21 mouse cellular contexts compared by ENCODE assay signal in the genomic region with DNA sequence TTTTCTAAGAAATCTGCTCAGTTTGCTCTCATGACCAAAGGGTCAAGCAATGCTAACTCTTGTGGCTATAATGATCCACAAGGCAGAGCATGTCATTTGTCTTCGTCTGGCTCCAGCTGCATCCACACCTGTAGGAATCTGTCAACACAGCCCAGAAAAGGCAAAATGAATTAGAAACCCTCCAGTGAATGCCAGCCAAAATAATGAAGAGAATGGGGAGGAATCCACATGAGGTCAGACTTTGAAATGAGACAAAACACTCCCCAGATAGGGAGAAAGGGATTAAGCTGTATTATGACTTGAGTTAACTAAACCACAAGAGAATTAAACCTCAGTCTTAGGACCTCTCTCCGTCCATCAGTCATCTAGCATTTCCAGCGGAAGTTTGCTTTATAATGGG.
DNase-seq lines count a peak whose midpoint lies in the region; ATAC-seq lines count a peak whose summit lies in the region.
"Had no signal": no experiment of that assay in that cellular context is flagged by ENCODE, and none has a peak within 500 bp of the region (broad histone marks: within the 10 kb centered on the region; RNA-seq: fewer than 3 reads in every experiment).

No protein-coding gene starts in this region.

- H3K4me2 ChIP-seq in forebrain, embryonic 15.5 days (replicated peaks), result no peak overlapping the region
- no peak overlapping the region for H3K4me2 ChIP-seq in forebrain, embryonic 12.5 days
- no peak overlapping the region for H3K4me2 ChIP-seq in midbrain, embryonic 14.5 days (ENCODE audit: low read length)
- H3K4me2 ChIP-seq in midbrain, embryonic 13.5 days (replicated peaks), result no peak overlapping the region
- H3K4me2 ChIP-seq: heart, embryonic 11.5 days; heart, embryonic 15.5 days; hindbrain, embryonic 15.5 days had no signal

- H3K27me3 ChIP-seq in forebrain, embryonic 15.5 days, result no peaks in the 10 kb centered on the region
- no peaks in the 10 kb centered on the region for H3K27me3 ChIP-seq in forebrain, embryonic 12.5 days
- no peaks in the 10 kb centered on the region for H3K27me3 ChIP-seq in midbrain, embryonic 14.5 days (ENCODE audit: control insufficient read depth, insufficient read depth, low read length)
- 0 out of 2 replicates have a peak, but pooled peaks cover 3% of the 10 kb centered on the region for H3K27me3 ChIP-seq in midbrain, embryonic 13.5 days
- H3K27me3 ChIP-seq: CH12.LX; heart, embryonic 15.5 days; hindbrain, embryonic 15.5 days had no signal

- peak; percentile 36 for DNase-seq in embryo, embryonic 11 days
- no peak for DNase-seq in embryo, embryonic 9.5 days (ENCODE audit: extremely low spot score)
- peak; percentile 39 for DNase-seq in midbrain, embryonic 14.5 days
- DNase-seq in mesoderm, embryonic 11.5 days (ENCODE audit: low read depth, low spot score), result peak; percentile 41
- DNase-seq in ovary, postnatal 10 days (ENCODE audit: low spot score), result no peak
- DNase-seq: adrenal gland, adult 2 months; adrenal gland, postnatal 25 days; cerebellum, adult 2 months; cerebellum, postnatal 10 days; forebrain, postnatal 0 days; gastrocnemius, postnatal 14 days; heart, adult 2 months; heart, postnatal 14 days had no signal

- 0 out of 2 replicates have a peak, but pooled peaks cover 4% of the 10 kb centered on the region for H3K4me1 ChIP-seq in forebrain, embryonic 15.5 days
- H3K4me1 ChIP-seq in forebrain, embryonic 12.5 days, result peaks cover 8% of the 10 kb centered on the region
- peaks cover 9% of the 10 kb centered on the region; the same call in 1 of the 2 replicates for H3K4me1 ChIP-seq in midbrain, embryonic 14.5 days (ENCODE audit: control insufficient read depth, insufficient read depth, low read length)
- H3K4me1 ChIP-seq in midbrain, embryonic 13.5 days (replicated peaks), result peaks cover 8% of the 10 kb centered on the region
- H3K4me1 ChIP-seq: heart, embryonic 15.5 days; hindbrain, embryonic 15.5 days had no signal

- no peaks in the 10 kb centered on the region for H3K9me3 ChIP-seq in forebrain, embryonic 15.5 days
- H3K9me3 ChIP-seq in forebrain, embryonic 12.5 days, result no peaks in the 10 kb centered on the region
- H3K9me3 ChIP-seq in midbrain, embryonic 14.5 days (ENCODE audit: control insufficient read depth, low read length), result no peaks in the 10 kb centered on the region
- no peaks in the 10 kb centered on the region for H3K9me3 ChIP-seq in midbrain, embryonic 13.5 days
- H3K9me3 ChIP-seq: heart, embryonic 15.5 days; hindbrain, embryonic 15.5 days had no signal

- ATAC-seq in forebrain, embryonic 15.5 days (replicated peaks), result 0 out of 2 replicates have a peak, but pooled peaks have one; percentile 26
- ATAC-seq in forebrain, embryonic 12.5 days (ENCODE audit: low FRiP score), result no peak
- ATAC-seq in midbrain, embryonic 14.5 days (ENCODE audit: low FRiP score, low TSS enrichment), result no peak
- ATAC-seq in midbrain, embryonic 13.5 days, result no peak
- ATAC-seq: forebrain, postnatal 0 days; intestine, embryonic 16.5 days had no signal

- no peaks in the 10 kb centered on the region for H3K36me3 ChIP-seq in forebrain, embryonic 15.5 days
- H3K36me3 ChIP-seq in forebrain, embryonic 12.5 days (replicated peaks), result no peaks in the 10 kb centered on the region
- H3K36me3 ChIP-seq in midbrain, embryonic 14.5 days (ENCODE audit: control insufficient read depth, insufficient read depth, low read length), result no peaks in the 10 kb centered on the region
- no peaks in the 10 kb centered on the region for H3K36me3 ChIP-seq in midbrain, embryonic 13.5 days
- H3K36me3 ChIP-seq: heart, embryonic 15.5 days; hindbrain, embryonic 15.5 days had no signal

- no peak overlapping the region for H3K27ac ChIP-seq in forebrain, embryonic 15.5 days (replicated peaks)
- no peak overlapping the region for H3K27ac ChIP-seq in forebrain, embryonic 12.5 days
- H3K27ac ChIP-seq in midbrain, embryonic 14.5 days (replicated peaks; ENCODE audit: low read depth, low read length), result no peak overlapping the region
- no peak overlapping the region for H3K27ac ChIP-seq in midbrain, embryonic 13.5 days
- H3K27ac ChIP-seq: heart, adult 2 months; heart, embryonic 15.5 days; hindbrain, embryonic 15.5 days had no signal

- no peak overlapping the region for H3K4me3 ChIP-seq in forebrain, embryonic 15.5 days
- no peak overlapping the region for H3K4me3 ChIP-seq in forebrain, embryonic 12.5 days (replicated peaks)
- H3K4me3 ChIP-seq in midbrain, embryonic 14.5 days (replicated peaks; ENCODE audit: low read depth, low read length), result no peak overlapping the region
- no peak overlapping the region for H3K4me3 ChIP-seq in midbrain, embryonic 13.5 days (replicated peaks)
- H3K4me3 ChIP-seq: heart, adult 2 months; heart, embryonic 15.5 days; hindbrain, embryonic 15.5 days had no signal

- no peak overlapping the region for H3K9ac ChIP-seq in forebrain, embryonic 15.5 days (replicated peaks)
- no peak overlapping the region for H3K9ac ChIP-seq in forebrain, embryonic 12.5 days
- H3K9ac ChIP-seq in midbrain, embryonic 14.5 days (replicated peaks; ENCODE audit: low read length), result no peak overlapping the region
- H3K9ac ChIP-seq in midbrain, embryonic 13.5 days (replicated peaks), result no peak overlapping the region
- H3K9ac ChIP-seq: forebrain, postnatal 0 days; heart, embryonic 15.5 days; hindbrain, embryonic 15.5 days had no signal

- 10% methylated on average over 3 of the region's 3 CpGs for WGBS in forebrain, embryonic 15.5 days
- 11% methylated on average over 3 of the region's 3 CpGs for WGBS in forebrain, embryonic 12.5 days
- WGBS in midbrain, embryonic 14.5 days, result 2% methylated on average over 3 of the region's 3 CpGs
- 7% methylated on average over 3 of the region's 3 CpGs for WGBS in midbrain, embryonic 13.5 days

Comparison
In these comparisons a context has a peak if more than half of its experiments do, and no peak if none do; other contexts are left out.
1. DNase-seq: peak in embryo, embryonic 11 days (single experiment), midbrain, embryonic 14.5 days (single experiment) and mesoderm, embryonic 11.5 days (single experiment); none in embryo, embryonic 9.5 days (single experiment) and ovary, postnatal 10 days (single experiment).